Mouse (Mus musculus): ENCODE measurements around the gene P2rx4. TPM values are rescaled to one million over a fixed set of nuclear protein-coding genes. Genes with fewer than 3 reads are reported as not detected.

The P2rx4 gene
- 10 to 100 TPM; 29.1 to 44.8 TPM for polyA plus RNA-seq (2017; shearing (Covaris generic))

GRCm38 (mm10) chr5:122707276-122708181 lies at the start of gene P2rx4:
TSS of gene P2rx4 (plus strand) at chr5:122707544.

Other genes starting within 250 kb of the P2rx4 start
- 10 to 100 TPM; 59.4 to 91.0 TPM for gene Atp2a2, start 205.3 kb upstream of the P2rx4 start, polyA plus RNA-seq (2017; shearing (Covaris generic))
- gene Ift81, start 93.0 kb upstream of the P2rx4 start, polyA plus RNA-seq (2017; shearing (Covaris generic)): 1 to 10 TPM; 2.0 to 2.7 TPM
- gene P2rx7, start 63.6 kb upstream of the P2rx4 start, polyA plus RNA-seq (2017; shearing (Covaris generic)): 10 to 100 TPM; 93.6 to 96.0 TPM
- gene Camkk2, start 71.9 kb downstream of the P2rx4 start, polyA plus RNA-seq (2017; shearing (Covaris generic)): 10 to 100 TPM; 15.1 to 17.5 TPM
- gene Anapc5, start 113.8 kb downstream of the P2rx4 start, polyA plus RNA-seq (2017; shearing (Covaris generic)): 100 to 1,000 TPM; 182 to 227 TPM
- gene Rnf34, start 142.5 kb downstream of the P2rx4 start, polyA plus RNA-seq (2017; shearing (Covaris generic)): 10 to 100 TPM; 36.5 to 37.2 TPM